Mouse (Mus musculus): Measurements from ENCODE around the gene Nfkb1.

Gene Nfkb1

DNA sequence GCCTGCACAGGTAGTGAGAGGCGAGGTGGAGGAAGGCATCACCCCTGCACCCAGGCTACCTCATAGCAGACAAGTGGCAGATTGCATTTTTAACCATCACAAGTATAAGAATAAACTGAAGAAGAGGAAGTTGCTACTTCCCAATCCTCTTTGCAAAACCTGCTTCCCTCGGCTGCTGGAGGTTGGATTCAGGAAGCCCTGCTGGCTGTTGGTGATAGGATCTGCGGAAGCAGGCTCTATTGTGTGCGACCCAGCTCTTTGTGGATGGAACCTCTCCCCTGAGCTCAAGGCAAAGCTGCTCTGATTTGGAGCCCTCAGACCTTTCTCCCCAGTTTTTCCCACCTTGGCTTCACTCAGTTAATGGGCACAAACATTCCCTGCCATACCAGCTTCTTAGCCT, 94.3 kb downstream of the Nfkb1 start:
- no peak for DNase-seq (ENCODE audit: extremely low read depth, low read depth, low spot score)

DNA sequence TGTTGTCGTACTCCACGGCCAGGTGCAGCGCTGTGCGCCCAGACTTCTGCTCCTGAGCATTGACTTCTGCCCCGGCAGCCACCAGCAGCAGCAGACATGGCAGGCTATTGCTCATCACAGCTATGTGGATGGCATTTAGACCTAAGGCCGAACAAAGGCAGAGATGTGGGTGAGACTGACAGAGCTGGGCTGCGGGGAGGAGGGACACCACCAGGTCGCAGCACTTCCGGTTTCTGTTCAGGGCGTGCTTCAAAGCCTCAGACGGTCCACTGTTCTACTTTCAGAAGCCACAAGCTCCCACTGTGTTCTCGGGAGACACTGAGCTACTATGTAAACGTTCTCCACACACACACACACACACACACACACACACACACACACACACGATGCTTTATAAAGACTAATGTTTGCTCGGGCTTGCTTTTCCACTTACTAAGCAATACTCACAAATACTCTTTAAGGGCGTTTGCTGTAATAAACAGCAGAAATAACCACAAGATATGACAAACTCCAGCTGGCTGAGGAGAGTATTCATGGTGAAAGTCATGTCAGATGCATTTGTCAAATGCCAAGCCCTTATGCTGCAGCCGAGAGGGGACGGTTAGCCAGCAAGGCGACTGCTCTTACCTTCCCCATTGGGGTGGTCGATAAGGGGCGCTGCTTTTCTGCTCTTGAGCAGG, 97.0 kb downstream of the Nfkb1 start:
- DNase-seq (ENCODE audit: extremely low read depth, low read depth, low spot score) = no peak

DNA sequence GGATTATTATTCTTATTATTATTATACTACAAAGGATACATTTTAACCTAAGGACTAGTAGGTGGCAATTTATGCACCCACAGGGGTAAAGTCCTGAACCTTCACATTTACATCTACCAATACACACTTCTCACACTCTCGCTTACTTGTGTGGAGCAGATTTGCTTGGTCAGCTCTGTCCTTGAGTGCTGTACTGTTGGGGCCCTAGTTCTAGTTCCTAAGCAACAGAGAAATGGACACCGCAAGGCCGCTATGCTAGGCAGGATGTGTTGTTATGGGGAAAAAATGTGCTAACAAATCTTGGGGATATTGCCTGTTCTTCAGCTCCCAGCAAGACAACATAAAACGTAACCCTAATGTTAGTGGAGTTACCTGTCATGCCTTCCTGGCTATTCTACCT, 99.3 kb downstream of the Nfkb1 start:
- no peak for DNase-seq (ENCODE audit: extremely low read depth, low read depth, low spot score)

DNA sequence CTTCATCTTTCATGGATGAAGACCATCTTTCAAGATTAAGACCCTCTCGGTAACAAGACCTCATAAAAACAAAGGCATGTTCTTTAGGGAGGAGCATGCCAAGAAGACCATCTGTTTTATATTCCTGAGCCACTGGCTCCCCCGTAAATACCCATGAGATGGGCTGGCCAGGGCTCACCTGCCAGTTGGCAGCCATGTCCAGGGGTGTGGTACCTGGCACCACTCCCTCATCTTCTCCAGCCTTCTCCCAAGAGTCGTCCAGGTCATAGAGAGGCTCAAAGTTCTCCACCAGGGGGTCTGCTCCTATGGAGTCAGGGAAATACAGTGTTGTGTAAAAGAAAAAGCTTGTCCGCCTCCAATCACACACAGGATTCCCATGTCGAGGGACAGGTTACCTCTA, 100.0 kb downstream of the Nfkb1 start:
- no peak for DNase-seq (ENCODE audit: extremely low read depth, low read depth, low spot score)

DNA sequence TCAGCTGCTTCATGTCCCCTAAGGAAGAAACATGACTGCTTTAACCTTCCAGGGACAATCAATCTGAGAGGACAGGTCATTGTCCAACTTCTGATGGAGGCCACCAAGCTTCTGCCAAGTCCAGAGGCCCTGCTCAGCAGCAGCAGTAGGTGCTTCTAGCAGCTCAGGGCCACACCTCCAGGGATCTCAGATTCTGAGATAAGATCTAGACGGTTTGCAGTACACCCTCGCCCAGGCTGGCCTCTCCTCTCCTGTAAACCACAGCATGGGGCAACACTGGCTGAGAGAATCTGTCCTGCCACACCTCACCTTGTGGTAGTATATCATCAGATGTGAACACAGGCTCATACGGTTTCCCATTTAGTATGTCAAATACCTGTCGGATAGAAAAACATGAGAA, 100.9 kb downstream of the Nfkb1 start:
- DNase-seq (ENCODE audit: extremely low read depth, low read depth, low spot score) = no peak

DNA sequence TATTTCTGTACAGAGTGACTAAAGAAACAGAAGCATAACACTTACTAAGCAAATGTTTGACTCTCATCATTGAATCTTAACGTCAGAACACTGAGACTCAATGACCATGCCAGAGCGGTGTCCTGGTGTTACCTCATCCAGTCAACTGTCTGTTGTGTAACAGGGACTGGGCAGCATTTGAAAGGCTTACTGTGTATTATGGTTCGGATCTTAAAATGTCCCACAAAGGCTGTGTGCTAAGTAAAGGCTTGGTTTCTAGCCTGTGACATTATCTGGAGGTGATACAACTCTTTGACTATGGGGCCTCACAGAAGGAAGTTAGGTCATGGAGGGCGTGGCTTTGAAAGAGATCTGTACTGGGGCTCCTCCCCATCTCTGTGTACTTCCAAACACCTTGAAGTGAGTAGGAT, 104.9 kb downstream of the Nfkb1 start:
- peak; percentile 67 for DNase-seq (ENCODE audit: extremely low read depth, low read depth, low spot score)

DNA sequence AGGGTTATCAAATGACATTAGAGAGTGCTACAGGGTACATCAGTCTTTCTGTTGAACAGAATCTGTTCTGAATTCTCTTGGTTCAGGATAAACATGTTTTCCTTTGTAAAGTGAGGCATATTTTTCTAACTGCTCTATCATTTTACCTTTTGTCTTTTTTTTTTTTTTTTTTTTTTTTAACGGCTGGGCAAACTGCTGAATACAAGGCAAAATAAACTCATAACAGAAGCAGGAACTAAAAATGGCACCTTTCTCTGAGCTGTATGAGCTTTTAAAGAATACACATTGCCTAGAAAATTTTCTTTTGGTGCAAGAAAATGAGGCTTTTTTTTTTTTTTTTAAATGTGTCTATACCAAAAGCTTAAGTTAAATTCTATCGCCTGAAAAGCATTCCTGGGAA, 105.3 kb downstream of the Nfkb1 start:
- DNase-seq (ENCODE audit: extremely low read depth, low read depth, low spot score) = no peak

DNA sequence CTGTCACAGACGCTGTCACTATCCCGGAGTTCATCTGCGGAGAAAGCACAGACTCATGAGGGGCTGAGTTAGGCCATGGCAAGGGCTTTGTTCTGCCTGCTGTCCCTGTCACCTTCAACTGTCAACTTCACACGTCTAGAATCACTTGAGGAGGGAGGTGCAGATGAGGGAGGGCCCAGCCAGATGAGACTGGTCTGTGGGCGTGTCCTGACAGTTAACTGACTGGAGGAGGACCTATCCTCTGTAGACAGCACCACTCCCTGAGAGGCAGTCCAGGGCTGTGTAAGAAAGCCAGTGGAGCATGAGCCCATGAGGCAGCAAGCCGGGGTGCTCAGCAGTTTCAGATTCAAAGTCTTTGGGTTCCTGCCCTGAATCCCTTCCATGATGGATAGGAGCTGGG, 105.9 kb downstream of the Nfkb1 start:
- DNase-seq (ENCODE audit: extremely low read depth, low read depth, low spot score) = no peak

DNA sequence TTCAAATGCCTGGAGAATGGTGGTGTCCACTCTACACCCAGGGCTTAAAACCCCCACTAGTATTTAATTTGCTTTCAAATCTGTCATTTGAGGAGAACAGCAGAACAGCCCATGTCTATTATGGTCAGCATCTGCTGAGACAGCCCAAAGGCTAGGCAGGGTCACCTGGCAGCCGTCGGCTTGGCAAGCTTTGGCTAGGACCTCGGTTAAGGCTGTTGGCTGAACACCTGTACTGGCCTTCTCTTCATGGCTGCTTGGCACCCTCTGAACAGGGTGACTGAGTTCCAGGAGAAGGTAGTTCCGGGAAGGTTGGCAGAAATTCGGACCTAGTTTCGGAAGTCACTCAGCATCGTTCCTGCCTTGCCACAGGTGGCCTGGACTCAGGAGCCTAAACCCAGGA, 109.1 kb downstream of the Nfkb1 start:
- DNase-seq (ENCODE audit: extremely low read depth, low read depth, low spot score) = no peak

DNA sequence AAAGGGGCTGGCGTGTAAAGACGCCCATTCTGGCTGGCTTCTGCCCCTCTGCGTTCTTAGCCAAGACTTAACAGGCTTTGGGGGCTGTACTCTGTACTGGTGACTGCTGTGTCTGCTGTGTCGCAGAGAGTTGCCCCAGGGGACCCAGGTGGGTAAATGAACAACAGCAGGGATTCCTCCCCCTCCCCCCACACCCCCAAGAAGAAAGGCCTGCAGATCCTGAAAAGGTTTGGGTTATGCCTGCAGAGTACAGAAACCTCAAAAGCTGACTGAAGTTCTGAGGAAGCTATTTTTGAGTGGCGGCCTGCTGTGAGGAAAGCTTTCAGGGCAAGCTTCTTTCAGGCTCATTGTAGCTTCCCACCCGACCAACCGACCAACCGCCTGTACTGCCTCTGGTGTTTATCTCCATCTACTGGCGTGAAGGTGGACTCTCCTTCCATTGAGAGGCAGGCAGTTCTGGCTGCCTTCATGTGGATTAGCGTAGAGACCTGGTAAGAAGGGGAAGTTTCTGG, 109.7 kb downstream of the Nfkb1 start:
- DNase-seq (ENCODE audit: extremely low read depth, low read depth, low spot score) = no peak

DNA sequence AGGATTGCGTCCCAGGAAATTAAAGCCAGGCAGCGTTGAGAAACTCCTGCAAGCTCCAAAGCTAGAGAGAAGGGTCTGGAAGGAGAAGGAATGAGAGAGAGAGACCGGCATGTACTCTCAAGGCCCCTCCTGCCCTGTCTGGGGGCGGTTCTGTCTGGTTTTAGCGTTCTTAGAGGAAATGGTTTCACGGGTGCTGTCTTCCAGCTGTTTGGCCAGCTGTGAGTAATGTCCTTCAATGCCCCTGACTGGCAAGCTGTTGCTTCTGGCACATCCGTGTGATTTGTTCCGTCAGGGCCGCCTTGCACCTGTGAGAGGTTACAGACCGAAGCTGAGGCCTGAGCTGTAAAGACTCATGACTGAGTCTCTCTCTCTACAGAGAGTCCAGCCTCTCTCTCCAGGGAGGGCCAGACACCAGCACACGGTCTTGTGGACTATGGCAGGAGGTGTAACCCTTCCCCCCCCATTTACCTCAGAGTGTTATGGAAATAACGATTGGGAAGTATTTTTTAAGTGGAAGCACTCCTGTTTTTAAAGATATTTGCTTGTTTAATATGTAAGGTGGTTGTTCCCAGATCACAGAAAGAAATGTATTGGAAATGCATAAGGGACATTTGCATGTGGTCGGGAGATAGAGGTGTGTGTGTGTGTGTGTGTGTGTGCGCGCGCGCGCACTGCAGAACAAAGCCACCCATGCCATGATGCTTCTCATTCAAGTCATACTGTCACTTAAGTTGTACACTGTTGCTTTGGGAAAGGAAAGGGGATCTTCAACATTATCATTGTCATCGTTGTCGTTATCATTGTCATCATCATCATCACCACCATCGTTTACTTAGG, 110.7 kb downstream of the Nfkb1 start:
- DNase-seq (ENCODE audit: extremely low read depth, low read depth, low spot score) = no peak

DNA sequence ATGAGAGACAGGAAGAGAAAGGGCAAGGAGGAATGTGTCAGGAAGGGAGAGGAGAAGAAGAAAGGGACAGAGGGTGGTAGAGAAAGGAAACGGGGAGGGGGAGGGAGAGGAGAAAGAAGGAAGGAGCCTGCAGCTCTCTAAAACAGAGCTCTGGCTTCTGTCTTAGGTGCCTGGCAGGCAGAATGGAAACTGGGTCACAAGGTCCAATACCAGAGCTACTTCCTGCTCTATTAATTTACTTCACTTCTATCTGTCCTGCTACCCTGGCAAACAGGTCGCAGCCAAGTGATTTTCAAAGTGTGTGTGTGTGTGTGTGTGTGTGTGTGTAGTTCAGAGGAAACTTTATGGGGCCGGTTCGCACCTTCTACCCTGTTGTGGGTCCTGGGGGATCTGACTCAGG, 112.2 kb downstream of the Nfkb1 start:
- DNase-seq (ENCODE audit: extremely low read depth, low read depth, low spot score) = no peak

DNA sequence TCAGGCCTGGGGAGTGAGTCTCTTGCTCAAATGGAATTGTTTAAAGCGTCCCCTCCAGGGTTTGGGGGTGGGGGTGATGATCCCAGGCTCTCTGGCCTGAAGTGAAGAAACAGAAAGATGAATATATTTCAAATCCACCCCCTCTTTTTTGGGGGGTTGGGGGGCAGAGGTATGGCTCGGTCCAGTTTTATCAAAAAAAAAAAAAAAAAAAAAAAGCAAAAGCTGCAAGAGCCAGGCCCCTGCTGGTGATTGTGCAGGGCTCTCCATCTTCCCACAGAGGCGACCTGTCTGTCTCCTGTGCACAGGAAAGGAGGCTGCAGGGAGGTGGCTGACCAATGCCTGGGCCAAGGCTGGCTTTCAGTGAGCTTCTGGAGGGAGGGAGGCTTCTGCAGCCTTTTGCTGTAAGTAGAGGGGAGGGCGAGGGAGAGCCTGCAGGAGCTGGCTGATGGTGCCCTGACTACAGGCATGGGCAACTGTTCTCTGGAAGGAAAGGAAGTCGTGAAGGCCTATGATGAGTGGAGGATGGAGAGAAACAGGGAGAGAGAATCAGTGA, 112.7 kb downstream of the Nfkb1 start:
- DNase-seq (ENCODE audit: extremely low read depth, low read depth, low spot score) = no peak

DNA sequence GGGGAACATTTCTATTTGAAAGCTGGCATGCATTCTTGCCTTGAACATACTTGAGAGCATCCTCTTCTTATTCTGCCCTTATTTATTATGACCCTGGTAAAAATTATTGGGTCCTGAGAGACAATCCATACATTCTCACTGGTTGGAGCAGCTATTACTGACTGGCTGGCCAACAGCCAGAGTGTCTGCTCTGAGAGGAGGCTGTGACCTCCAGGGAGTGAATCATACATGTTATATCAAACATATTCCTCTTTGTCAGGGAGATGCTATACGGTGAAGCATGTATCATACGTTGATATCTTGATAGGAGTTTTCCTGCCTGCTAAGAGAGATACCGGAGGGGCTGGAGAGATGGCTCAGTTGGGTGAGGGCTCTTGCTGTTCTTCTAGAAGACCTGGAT, 116.2 kb downstream of the Nfkb1 start:
- no peak for DNase-seq (ENCODE audit: extremely low read depth, low read depth, low spot score)

DNA sequence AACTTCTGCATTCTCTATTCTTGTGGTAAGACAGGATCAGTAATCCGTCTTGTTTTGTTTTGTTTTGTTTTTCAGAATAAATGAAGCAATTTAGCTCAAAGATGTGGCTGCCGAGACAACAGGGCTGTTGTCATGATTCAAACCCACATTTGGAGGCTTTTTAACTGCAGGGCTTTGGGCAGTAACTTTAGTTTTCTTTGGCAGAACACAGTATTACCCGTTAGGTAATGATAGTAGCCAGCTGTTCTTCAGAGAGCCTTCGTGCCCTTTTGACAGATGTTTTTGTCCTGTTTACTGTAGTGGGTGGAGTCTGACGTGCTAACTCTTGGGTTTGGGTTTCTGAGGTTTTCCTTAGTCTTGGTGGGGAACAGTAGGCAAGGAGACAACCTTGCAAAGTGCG, 118.3 kb downstream of the Nfkb1 start:
- DNase-seq (ENCODE audit: extremely low read depth, low read depth, low spot score) = peak; percentile 85

DNA sequence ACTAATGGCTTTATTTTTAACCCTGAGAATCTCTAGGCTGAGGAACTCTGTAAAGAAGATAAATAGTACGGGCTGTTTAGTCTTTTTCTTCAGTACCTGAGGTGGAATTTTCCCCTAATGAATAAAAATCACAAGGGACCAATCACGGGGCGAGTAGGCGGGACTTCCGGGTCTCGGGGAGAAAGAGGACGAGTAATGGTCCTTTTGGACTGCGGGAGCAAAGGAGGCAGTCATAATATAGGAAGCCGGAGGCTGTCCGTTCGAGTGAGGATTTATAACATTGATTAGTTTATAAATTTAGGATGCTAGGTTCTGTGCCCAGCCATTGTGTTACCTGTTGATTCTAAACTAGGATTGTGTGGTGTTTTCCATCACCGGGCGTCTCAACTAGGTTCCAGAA, 119.8 kb downstream of the Nfkb1 start:
- no peak for DNase-seq (ENCODE audit: extremely low read depth, low read depth, low spot score)

DNA sequence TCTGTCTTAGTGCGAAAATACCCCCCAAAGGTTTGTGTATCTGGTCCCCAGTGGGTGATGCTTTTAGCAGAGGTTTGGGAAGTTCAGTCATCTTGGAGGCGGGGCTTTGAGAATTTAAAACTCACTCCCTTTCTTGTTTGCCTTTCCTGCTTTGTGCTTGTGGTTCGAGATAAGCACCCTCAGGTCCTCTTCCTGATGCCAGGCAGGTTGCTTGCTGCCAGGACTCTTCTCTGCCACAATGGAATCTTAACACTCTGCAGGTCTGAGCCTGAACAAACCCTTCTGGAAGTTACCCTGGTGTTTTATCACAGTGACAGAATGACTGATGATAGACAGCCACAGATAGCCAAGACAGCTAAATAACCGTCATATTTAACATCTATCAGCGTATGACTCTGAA, 122.7 kb downstream of the Nfkb1 start:
- peak; percentile 87 for DNase-seq (ENCODE audit: extremely low read depth, low read depth, low spot score)

DNA sequence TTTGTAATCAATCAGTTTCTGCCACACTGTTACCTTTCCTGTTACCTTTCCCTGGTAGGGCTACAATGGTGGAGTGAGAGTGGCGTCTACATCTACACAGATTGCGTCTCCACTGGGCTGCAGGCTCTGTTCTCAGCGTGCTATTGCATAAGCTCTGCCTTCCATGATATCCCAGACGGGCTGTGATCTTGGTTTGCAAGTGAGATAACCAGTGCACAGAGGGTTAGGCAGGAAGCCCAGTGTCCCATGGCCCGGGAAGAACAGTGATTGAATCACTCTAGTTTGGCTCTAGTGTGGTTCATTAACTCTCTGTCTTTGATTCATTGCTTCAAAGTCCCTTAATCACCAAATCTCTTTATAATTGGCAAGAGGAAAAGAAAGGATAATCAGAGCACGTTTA, 123.5 kb downstream of the Nfkb1 start:
- DNase-seq (ENCODE audit: extremely low read depth, low read depth, low spot score) = no peak

DNA sequence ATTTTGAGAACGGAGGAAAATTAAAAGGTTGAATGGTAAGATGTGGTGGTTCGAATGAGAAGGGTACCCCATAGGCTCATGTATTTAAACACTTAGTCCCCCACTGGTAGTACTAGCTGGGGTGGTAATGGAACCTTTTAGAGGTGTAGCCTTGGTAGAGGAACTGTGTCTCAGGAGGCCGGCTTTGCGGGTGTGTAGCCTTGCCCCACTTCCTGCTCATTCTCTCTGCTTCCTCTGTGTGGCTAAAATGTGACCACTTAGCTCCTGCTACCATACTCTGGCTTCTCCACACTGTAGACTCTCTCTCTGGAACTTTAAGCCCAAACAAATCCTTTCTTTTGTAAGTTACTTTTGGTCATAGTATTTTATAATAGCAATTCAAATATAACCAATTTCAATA, 126.0 kb downstream of the Nfkb1 start:
- no peak for DNase-seq (ENCODE audit: extremely low read depth, low read depth, low spot score)

DNA sequence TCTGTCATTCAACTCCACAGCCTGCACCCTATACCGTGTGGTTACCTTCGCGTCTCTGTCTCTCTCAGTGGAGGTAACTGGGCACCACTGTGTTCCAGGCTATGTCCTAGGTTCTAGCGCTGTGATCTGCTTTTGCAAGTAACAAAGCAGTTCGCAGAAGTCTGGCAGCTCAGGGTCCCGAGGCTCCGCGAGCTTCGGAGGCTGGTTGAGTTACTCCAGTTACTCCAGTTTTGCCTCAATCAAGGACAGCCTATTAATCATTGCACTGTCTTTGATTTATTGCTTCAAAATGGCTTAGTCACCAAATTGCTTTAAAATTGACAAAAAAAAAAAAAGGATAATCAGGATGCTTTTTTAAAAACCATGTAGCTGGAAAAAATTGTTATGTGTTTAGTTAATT, 126.6 kb downstream of the Nfkb1 start:
- DNase-seq (ENCODE audit: extremely low read depth, low read depth, low spot score) = no peak

DNA sequence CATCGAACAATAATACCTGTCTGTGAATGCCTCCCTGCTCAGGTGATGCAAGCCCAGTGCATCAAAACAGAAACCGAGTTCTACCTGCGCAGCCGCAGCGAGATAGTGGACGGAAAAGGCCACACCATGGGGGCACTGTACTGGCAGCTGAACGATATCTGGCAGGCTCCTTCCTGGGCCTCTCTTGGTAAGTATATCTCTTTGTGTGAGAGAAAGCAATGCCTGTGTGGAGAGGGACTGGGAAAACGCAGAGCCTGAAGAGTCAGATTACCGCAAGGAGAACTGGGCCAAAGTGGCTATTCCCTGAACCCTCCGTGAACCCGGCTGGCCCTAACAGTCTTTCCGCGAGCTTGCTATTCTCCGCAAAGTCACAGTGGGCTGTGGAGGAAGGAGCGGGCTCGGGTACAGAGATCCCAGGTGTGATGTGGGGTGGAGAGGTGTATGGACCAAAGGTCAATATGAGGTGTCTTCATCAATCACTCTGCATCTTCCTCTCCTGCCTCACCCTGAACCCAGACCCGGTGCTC, 128.1 kb downstream of the Nfkb1 start:
- DNase-seq (ENCODE audit: extremely low read depth, low read depth, low spot score) = no peak

DNA sequence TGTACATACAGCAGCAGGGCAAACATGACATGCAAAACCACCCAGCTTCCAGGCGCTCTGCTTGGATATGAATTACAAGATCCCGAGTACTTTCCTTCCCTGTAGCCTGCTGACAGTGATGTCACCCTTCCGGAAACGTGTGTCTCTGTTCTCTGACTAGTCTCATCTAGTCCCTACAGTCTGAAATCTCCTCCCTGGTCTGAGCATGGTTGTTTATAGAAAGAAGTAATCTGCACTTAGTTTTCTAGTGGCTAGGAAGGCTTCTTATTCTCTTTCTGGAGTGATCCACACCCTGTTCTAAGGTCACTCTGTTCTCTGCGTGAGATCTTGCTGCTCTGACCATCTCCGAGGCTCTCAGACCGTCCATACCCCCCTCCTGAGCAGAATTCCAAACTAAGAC, 129.3 kb downstream of the Nfkb1 start:
- no peak for DNase-seq (ENCODE audit: extremely low read depth, low read depth, low spot score)

Data from fat pad, adult 2 months (tissue).